Mouse (Mus musculus) adrenal gland, postnatal 4 days (tissue): ENCODE measurements around the gene Cyp17a1. TPM values are rescaled to one million over a fixed set of nuclear protein-coding genes. Genes with fewer than 3 reads are reported as not detected.

Experiments
- DNase-seq, 2 experiments: peaks; one replicate each; pipeline ENCODE4 v3.0.0; 2021 to 2022; ENCODE audit warnings: low spot score in 2 of 2, mixed read lengths in 2 of 2
- total RNA-seq, 2 experiments: library from RNA; stranded (reverse); gene quantifications; 2 replicates each; pipeline ENCODE4 v1.2.3; 2021

The Cyp17a1 gene
- total RNA-seq, 2 experiments from 2014 or later = 1.1 to 1.4 TPM

GRCm38 (mm10) chr19:46675641-46676040 lies 2.7 kb upstream of the Cyp17a1 start:
- no peak for DNase-seq

DNA sequence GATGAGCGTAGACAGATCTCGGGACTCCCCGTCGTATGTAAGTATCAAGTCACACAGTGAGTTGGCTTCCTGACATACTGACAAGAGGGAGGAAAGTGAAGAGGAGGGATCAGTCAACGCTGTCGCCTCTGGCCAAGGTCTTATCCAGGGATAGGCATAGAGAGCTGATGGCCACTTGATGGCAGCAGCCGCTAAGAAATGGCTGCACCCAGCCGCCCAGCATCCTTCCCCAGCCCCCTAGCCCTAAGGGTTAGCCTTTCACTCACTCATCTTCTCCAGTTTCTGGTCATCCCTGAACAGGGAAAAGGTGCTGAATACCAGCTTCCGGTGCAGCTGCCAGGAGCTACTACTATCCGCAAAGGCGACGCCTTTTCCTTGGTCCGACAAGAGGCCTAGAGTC lies 2.3 kb downstream of the Cyp17a1 start:
- DNase-seq = no peak

DNA sequence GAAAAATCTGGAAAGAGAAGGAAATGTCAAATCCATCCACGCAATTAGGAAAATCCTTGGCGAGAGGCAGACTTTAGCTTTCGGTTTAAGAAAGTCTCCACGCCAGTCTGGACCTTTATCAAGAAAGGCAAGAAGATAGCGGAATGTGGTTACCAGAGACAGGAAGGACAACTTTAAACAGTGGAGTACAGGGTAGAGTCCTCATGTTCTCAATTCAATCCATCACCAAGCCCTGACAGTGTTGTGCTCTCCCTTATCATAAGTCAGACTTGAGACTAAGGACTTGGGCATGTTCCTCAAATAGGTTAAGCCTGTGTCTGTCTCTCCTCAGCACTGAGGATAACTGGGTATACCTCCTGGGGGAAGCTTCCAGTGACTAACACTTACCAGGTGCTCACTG lies 3.2 kb downstream of the Cyp17a1 start:
- DNase-seq = no peak

GRCm38 (mm10) chr19:46668263-46668662 lies 4.7 kb downstream of the Cyp17a1 start:
- no peak for DNase-seq

DNA sequence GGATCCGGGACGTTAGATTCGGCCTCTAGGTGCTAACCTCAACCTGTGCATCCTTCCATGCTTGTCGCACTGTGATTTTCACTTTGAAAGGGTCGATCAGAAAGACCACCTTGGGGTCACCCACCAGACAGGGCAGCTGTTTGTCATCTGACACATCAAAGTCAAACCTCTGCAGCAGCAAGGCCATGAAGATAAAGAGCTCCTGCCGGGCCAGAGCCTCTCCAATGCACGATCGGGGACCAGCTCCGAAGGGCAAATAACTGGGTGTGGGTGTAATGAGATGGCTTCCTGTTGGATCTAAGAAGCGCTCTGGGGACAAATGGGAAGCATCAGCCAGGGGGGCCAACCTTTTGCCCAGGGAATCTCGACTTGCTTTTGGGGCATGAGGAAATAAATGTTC lies 5.7 kb downstream of the Cyp17a1 start:
- no peak for DNase-seq

DNA sequence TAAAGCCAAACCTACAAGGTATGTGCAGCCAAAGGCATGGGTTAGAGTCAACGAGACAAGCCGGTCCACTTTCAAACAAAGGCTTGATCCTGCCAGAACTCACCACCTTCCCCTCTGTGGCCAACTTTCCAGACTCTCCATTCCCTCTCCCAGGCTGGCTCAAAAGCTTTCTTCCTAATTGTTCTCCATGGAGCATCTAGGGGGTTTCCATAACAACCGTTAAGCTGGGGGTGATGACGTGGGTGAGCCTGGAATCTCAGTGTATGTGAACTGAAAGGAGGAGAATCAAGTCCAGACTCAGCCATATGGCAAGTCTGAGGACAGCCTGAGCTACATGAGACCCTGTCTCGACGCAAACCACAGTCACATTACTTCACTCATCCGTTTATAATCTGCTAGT lies 7.5 kb downstream of the Cyp17a1 start:
- no peak for DNase-seq

DNA sequence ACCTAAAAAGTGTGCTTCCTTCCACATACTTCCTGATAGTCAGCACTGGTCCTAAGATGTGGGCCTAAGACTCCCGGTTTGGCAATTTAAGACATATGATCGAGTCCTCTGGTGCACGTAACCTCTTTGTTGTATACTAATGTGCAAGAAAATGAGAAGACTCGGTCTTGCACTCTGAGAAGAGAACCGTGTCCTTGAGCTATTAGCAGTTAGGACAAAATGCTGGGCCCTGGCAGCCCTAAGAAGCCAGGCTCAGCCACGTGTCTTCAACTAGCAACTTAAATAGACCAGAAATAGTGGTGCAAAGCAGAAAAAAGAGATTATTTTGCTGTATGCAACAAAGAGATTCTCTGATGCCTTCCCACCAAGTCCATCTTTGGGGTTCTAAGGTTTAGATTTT lies 10.2 kb downstream of the Cyp17a1 start:
- no peak for DNase-seq

GRCm38 (mm10) chr19:46662214-46662613 lies 10.8 kb downstream of the Cyp17a1 start:
- DNase-seq = no peak

- DNase-seq = no peak
These were observed 11.5 kb downstream of the Cyp17a1 start for GRCm38 (mm10) chr19:46661511-46661910.

- no peak for DNase-seq
These were observed 14.1 kb downstream of the Cyp17a1 start for GRCm38 (mm10) chr19:46658851-46659250.

DNA sequence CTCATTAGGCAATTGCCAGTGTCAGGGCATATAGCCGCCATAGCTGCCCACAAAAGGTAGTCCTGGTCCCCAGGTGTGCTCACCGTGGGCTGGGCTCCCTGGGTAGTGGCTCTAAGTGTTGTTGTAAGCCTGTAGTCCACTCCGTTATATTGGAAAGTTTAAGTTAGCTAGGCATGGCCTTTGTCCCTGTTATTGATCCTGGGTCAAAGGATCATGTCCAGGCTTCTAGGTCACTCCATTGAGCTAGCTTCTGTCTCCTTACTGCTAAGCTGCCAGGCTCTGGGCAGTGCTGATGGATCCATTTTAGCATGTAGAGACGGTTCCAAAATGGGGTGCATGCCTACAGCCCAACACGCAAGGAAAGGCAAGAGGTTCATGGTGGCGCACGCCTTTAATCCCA lies 14.6 kb downstream of the Cyp17a1 start:
- DNase-seq = no peak

DNA sequence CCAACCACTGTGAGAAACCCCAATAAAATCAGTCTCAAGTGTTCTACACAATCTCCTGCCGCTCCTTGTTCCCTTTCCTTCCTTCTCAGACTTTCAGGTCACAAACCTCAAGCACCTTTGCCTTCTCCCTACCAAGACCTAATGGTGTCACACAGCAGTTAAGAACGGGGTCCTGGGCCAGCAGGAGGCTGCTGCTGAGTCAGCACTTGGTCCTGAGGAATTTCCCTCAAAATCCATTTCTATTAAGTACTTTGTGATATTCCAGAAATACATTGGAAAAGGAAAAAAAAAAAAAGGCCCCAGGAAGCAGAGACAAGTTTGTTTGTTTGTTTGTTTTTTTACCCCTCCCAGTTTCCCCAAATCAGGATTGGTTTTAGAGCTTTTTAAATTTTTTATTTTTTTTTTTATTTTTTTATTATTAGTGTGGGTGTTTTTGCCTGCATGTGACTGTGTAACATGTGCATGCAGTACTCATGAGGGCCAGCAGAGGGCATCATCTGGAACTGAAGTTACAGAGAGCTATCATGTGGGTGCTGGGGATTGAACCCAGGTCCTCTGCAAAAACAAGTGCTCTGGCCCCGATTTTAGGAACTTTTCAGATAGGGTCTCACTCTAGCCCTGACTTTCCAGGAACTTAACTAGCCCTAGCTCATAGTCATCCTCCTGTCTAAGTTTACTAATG lies 15.5 kb downstream of the Cyp17a1 start:
- DNase-seq = no peak

DNA sequence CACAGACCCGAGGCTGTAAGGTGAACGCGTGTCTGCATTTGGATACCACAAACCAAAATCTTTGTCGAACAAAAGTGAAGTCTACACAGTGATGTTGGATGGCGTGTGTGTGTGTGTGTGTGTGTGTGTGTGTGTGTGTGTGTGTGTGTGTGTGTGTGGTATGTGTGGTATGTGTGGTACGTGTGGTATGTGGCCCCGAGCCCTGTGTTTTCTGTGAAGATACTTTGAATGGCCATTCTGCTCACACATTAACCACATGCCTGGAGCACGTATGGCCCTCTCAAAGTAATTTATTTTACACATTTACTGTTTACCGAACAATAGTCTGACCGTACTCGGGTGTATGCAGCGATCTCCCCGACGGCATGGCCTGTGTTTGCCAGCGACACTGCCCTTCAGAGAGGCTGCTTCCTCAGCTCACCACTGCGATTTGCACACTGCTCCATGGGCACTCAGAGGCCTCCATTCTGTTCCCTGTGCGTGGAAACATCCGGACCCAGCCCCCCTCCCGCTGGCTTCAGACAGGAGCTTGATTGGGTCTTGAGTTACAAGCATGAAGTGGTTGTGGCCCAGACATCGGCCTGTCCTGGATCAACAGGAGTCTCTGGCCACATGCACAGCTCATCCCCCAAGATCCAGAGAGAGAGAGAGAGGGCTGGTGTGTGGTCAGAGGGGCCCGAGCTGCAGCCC lies 16.7 kb downstream of the Cyp17a1 start:
- no peak for DNase-seq

GRCm38 (mm10) chr19:46655626-46656025 lies 17.3 kb downstream of the Cyp17a1 start:
- DNase-seq = no peak

DNA sequence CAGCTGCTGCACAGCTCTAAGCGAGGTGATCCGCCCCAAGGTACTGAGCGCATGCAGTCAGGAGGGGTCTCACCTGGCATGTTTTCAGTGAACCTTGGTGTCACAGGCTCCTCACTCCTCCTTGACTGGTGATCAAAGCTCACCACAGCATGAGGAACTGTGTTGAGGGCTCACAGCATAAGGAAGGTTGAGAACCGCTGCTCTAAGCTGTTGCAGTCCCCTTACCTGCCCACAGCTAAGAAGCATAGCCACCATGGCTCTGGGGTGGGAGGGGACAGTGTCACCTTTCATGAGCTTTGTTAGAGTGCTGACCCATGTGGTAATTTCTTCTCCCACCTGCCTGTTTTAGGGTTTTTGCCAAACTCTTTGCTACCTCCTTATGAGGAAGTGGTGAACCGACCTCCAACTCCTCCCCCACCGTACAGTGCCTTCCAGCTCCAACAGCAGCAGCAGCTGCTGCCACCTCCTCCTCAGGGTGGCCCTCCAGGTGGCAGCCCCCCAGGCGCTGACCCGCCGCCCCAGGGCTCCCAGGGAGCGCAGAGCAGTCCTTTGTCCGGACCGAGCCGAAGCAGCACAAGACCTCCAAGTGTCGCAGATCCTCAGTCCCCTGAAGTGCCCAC lies 19.2 kb downstream of the Cyp17a1 start:
- no peak for DNase-seq

DNA sequence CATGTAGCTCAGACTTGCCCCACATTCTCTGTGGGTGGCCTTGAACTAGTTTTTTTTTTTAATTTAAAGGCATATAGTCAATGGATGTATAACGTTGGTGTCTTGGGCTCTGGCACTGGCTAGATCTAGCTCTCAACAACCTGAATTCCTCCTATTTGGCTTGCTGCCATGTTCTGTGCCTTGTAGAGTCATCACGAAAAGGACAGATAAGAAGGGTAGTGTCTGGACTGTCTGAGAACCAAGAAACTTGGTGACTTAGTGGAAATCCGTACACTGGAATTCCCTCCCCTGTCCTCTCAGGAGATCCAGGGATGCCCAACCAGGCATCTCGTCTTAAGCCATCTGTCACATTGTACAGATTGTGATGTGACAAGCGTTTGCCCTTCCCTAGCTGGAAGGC lies 19.8 kb downstream of the Cyp17a1 start:
- DNase-seq = no peak

DNA sequence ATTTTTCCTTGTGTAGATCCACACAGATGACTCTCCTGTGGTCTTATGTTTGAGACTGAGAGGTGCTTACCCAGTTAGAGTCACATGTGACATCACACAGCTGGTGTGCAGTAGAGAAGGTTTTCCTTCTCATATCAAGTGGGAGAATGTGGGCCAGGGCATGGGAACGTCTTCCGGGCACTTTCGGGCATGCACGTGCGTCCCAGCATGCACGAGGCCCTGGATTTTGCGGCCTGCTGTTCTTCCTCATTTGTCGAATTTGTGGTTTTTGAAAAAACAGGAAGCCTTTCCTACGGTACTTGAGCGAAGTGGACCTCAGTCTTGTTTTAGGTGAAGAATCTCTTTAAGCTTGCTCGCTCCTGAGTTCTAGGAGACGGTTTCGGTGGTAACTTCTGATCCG lies 24.4 kb downstream of the Cyp17a1 start:
- DNase-seq = no peak

GRCm38 (mm10) chr19:46647850-46648249 lies 25.1 kb downstream of the Cyp17a1 start:
- DNase-seq = no peak

DNA sequence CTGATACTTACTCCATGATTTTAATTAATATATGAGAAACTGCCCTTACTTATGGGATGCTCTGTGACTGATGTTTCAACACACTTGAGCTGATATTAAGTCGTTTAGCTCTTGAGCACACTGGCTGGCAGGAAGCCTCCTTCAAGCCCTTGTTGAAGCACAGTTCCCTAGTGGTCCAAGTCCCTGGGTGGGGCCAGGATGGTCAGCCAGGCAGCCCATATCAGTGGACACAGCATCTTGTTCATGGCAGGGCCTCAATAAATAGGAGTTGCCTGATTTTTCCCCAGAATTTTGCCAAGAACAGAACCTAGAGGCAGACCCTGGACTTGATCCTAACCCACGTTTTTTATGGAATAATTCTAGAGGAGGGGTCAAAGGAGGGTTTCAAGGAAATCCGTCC lies 25.7 kb downstream of the Cyp17a1 start:
- no peak for DNase-seq

GRCm38 (mm10) chr19:46646041-46646481 lies 26.9 kb downstream of the Cyp17a1 start:
- DNase-seq = no peak

DNA sequence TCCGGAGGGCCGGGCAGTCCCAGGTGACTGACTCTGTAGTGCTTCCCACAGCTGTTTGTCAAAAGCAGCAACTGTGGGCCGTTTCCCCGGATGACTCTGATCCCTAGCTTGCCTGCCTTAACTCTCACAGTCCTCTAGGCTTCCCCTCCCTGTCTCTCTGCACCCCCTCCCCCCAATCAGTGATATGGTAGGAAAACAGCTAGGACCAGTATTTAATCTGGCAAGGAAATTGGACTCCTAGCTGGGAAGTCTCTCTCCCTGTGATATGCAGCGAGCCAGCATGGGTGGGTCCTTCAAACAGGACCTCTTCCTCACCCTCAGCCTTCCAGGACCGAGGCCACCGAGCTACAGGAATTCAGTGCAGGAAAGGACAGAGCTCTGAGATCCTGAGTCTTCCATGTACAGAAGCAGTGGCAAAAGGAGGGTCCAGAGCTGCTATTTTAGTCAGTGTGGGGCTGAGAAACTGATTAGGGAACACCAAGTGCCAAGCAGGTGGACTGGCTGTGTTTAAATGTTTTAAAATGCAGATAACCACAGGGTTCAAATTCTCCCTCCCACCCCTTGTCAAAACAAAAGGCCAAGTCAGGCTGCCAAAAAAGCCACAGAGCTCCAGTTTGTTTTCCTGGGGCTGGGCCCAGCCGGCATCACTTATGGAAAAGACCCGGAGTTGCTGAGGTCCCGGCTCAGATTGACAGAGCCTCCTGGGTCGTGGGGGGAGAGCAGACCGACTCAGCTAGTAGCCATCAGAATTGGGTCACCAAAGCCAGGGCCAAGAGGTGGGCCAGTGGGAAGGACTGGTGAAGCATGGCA lies 28.0 kb downstream of the Cyp17a1 start:
- DNase-seq = no peak

DNA sequence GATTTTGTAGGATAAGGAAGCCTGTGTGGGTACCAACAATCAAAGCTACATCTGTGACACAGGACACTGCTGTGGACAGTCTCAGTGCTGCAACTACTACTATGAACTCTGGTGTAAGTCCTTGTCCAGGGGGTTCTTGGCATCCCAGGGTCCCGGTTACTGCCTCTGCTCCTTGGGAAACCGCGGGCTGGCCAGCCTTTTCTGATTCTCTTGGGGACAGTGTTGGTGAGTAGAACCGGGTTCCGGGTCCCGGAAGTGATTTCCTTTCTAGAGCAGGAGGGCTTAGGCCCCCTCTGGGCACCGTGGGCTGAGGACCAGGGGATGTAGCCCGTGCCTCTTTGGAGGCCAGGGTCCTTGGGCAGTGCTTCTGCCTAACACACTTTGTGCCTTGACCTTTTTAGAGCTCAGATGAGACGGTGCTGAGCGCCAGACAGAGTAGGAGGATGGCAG lies 28.6 kb downstream of the Cyp17a1 start:
- DNase-seq = no peak
